Mouse (Mus musculus) neural tube, embryonic 12.5 days (tissue): ENCODE measurements around the gene Cpt1a. TPM values are rescaled to one million over a fixed set of nuclear protein-coding genes. Genes with fewer than 3 reads are reported as not detected.

Source experiments
- microRNA-seq: library from miRNA; unstranded; fragments of <30 nt; microRNA quantifications from one replicate; pipeline ENCODE4, GENCODE M21; 2017
- polyA plus RNA-seq: library from polyadenylated mRNA; unstranded; fragments of >200 nt; fragmentation: Nextera tagmentation; extraction: Ambion mirVana; gene quantifications from 2 replicates; pipeline ENCODE4 v1.2.1, GENCODE M21; 2016

The Cpt1a gene
- polyA plus RNA-seq, 1 experiment from 2014 or later: 10.6 TPM

Small RNAs within 50 kb of the gene (microRNA-seq; reads per million reads assigned to microRNA genes)
- not detected for gene Mir6984

Other genes with a start within 250 kb of the Cpt1a start
- gene Mrpl21, start 39.4 kb upstream of the Cpt1a start, polyA plus RNA-seq: 104 and 113 TPM in 2 replicates
- 11.5 and 11.8 TPM in 2 replicates for gene Ighmbp2, start 39.3 kb upstream of the Cpt1a start, polyA plus RNA-seq
- gene Tesmin, start 66.5 kb downstream of the Cpt1a start, polyA plus RNA-seq: 0.26 TPM in 1 of 2 replicates, not detected in the other
- gene Gal, start 92.2 kb downstream of the Cpt1a start, polyA plus RNA-seq: 16.3 and 28.7 TPM in 2 replicates